Mouse (Mus musculus) liver, adult 2 months (tissue): ENCODE results near the gene Zfp598.

Source experiments
- CTCF ChIP-seq: fragments of 200-500 bp; IDR thresholded peaks from 2 replicates; pipeline ENCODE4 v1.5.1; 2011; ENCODE audit warnings: low read depth, low read length, control low read depth
- POLR2A ChIP-seq: fragments of 200-500 bp; IDR thresholded peaks from 2 replicates; pipeline ENCODE4 v1.6.1; 2011; ENCODE audit warnings: low read length, control low read depth; ENCODE audit not compliant: insufficient read depth; ENCODE audit errors: extremely low read depth

GRCm38 (mm10) chr17:24677500-24678080 lies 8.1 kb downstream of the Zfp598 start:
- TF ChIP-seq CTCF (no peak), POLR2A (no peak)
